ENCODE assay signal across 17 mouse cellular contexts in the genomic region with DNA sequence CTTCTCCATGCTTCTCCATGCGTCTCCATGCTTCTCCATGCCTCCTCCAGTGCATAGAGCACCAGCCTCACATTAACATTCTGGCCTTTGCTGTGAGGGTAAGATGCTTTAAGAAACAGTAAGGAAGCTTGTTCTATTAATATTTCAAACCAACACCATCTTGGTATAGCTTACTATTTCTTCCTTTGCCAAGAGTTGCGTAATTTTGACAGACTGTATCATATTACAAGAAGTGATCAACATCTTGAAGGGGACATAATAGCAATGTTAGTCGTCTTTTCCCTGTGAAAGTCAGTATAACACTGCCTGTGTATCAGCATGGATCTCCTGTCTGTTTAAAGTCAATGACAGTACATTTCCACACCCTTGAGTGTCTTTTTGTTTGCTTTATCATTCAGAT.
"Had no signal": no experiment of that assay in that cellular context is flagged by ENCODE, and none has a peak within 500 bp of the region (broad histone marks: within the 10 kb centered on the region; RNA-seq: fewer than 3 reads in every experiment).

No protein-coding gene starts in this region.

- H3K27ac ChIP-seq: liver, embryonic 13.5 days; liver, embryonic 15.5 days; macrophage; midbrain, embryonic 13.5 days; midbrain, embryonic 15.5 days; neural tube, embryonic 12.5 days had no signal

- DNase-seq: liver, embryonic 13.5 days; liver, postnatal 0 days; lung, adult 2 months; lung, postnatal 14 days; right cerebral cortex, postnatal 25 days; right cerebral cortex, postnatal 4 days; spleen, adult 18-20 months; thymus, adult 18-20 months; thymus, postnatal 14 days; thymus, postnatal 36 days had no signal

- H3K9ac ChIP-seq: liver, embryonic 13.5 days; liver, embryonic 15.5 days; liver, postnatal 0 days; midbrain, embryonic 13.5 days; midbrain, embryonic 15.5 days; neural tube, embryonic 12.5 days had no signal

- H3K4me2 ChIP-seq: liver, embryonic 13.5 days; liver, embryonic 15.5 days; midbrain, embryonic 11.5 days; midbrain, embryonic 13.5 days; midbrain, embryonic 15.5 days; neural tube, embryonic 12.5 days had no signal

- H3K4me3 ChIP-seq: liver, embryonic 13.5 days; liver, embryonic 15.5 days; megakaryocyte, embryonic 14.5 days; midbrain, embryonic 13.5 days; midbrain, embryonic 15.5 days; neural tube, embryonic 12.5 days had no signal

- H3K27me3 ChIP-seq: liver, embryonic 13.5 days; liver, embryonic 15.5 days; megakaryocyte, embryonic 14.5 days; midbrain, embryonic 13.5 days; midbrain, embryonic 15.5 days; neural tube, embryonic 12.5 days had no signal

- H3K36me3 ChIP-seq: liver, embryonic 13.5 days; liver, embryonic 15.5 days; midbrain, embryonic 13.5 days; midbrain, embryonic 15.5 days; neural tube, embryonic 12.5 days had no signal

- H3K9me3 ChIP-seq: liver, embryonic 13.5 days; liver, embryonic 15.5 days; megakaryocyte, embryonic 14.5 days; midbrain, embryonic 13.5 days; midbrain, embryonic 15.5 days; neural tube, embryonic 12.5 days had no signal

- ATAC-seq: liver, postnatal 0 days; midbrain, embryonic 13.5 days; midbrain, embryonic 15.5 days had no signal

- H3K4me1 ChIP-seq: midbrain, embryonic 13.5 days; midbrain, embryonic 15.5 days; neural tube, embryonic 12.5 days had no signal
